Mouse (Mus musculus) right cerebral cortex, postnatal 4 days (tissue): ENCODE data around the gene Sipa1l1.
A peak's percentile ranks its signal among the peaks of the same experiment; 100 is the strongest.

ENCODE experiments used
- DNase-seq: peaks from one replicate; pipeline ENCODE4 v3.0.0-alpha.2; 2022

Sipa1l1 gene

DNA sequence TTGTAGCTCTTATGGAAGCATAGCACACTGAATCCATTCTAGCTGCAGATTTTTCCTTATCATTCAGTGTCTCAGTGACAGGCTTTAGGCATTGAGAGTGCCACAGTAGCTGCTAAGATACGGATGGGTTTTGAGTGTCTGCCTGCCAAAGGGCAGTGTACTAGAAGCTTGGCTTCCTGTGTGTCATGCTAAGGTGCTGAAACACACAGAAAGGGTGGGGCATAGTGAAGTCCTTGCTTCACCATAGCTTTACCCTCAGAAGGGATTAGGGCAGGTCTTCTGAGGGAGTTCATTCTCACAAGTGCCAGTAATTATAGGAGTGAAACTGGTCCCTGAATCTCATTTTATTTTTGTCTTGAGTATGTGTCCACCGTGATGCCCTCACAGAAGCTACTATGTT, 82.2 kb downstream of the Sipa1l1 start:
- no peak for DNase-seq

GRCm38 (mm10) chr12:82254076-82254475, 85.0 kb downstream of the Sipa1l1 start:
- peak; percentile 7 for DNase-seq

DNA sequence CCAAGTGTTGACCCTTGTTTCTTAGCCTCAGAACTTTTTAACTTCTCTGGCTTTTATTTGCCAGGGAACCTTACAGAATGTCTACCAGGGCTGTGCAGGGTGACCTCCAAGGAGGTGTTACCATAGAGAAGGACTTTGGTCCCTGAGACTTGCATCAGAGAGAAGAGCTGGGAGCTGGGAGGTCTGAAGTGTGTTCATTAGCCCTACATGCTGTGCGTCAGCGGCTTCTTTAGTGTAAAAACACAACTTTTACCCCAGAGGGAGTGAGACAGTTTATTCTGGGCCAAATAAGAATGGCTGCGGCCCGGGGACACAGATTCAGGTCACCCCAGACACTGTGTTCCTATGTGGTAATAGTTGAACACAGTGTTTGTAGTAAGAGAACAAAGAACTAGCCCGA, 86.9 kb downstream of the Sipa1l1 start:
- DNase-seq: no peak

GRCm38 (mm10) chr12:82256921-82257500, 87.9 kb downstream of the Sipa1l1 start:
- no peak for DNase-seq

- no peak for DNase-seq
Measured at GRCm38 (mm10) chr12:82257994-82258785, 89.1 kb downstream of the Sipa1l1 start.

DNA sequence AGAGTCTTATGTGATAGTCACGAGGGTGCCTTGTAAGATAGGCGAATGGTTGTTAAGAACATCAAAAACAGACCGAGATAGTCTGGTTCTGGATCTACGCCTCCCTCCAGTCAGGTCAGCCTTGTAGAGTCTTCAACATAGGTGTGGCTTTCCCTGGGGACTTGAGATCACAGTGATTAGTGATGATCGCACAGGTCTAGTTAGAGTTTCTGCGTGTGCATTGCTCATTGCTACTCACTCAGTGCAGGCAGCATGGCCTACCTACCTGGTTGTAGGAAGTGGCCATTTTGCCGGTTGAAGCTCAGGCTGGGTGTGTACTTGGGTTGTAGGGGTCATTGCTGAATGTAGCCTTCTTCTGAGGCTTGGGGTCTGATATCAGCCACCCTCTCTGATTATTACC, 94.3 kb downstream of the Sipa1l1 start:
- DNase-seq: no peak

GRCm38 (mm10) chr12:82264083-82264851, 95.1 kb downstream of the Sipa1l1 start:
- DNase-seq: no peak

DNA sequence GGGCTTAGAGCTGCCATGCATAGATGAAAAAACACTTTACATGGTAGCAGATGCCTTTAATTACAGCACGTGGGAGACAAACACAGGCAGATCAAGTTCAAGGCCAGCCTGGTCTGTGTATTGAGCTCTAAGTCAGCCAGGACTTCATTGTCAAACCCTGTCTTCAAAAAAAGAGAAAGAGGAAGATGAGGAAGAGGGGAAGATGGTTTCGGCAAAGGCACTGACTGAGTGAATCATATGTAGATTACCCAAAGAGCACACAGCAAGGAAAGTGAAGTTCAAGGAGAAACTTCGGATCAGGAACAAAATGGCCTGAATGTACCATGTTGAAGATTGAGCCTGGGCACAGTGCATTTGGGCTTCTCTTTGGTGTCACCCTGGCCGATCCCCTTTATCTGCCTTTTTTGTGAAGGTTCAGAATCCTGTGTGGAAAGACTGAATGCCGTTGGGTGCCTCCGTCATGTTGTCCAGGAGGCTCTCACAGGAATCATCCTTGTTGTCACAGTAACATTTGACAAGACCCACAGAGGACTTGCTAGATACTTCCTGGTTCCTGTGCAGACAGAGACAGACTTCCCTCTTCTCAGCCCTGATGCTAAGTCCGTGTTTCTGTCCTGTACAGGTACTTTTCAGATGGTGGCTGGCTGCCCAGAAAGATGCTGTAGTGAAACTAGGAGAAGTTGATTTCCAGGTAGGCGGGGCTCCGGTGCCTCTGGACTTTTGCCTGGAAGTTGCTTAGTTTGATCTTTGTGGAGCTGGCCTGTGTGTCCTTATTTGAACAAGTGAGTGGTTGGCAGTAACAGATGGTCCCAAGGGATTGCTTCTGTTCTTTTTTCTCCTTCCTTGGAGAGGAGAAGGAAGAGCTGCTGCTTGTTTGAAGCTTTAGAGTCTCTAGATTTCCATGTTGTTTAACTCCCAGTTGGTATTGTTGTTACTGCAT, 96.5 kb downstream of the Sipa1l1 start:
- no peak for DNase-seq

GRCm38 (mm10) chr12:82271447-82271846, 102.3 kb downstream of the Sipa1l1 start:
- DNase-seq: no peak

DNA sequence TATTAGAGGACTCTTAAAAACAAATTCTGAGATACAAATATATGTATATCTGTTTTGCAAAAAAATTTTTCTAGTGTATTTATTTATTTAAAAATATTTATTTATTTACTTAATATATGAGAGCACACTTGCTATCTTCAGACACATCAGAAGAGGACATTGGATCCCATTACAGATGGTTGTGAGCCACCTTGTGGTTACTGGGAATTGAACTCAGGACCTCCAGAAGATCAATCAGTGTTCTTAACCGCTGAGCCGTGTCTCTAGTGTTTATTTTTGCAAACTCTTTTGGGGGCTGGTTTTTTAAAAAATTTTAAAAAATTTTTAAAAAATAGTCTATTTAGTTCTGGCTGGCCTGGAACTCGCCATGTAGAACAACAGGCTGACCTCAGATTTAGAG, 104.4 kb downstream of the Sipa1l1 start:
- no peak for DNase-seq

GRCm38 (mm10) chr12:82274576-82274975, 105.5 kb downstream of the Sipa1l1 start:
- no peak for DNase-seq

DNA sequence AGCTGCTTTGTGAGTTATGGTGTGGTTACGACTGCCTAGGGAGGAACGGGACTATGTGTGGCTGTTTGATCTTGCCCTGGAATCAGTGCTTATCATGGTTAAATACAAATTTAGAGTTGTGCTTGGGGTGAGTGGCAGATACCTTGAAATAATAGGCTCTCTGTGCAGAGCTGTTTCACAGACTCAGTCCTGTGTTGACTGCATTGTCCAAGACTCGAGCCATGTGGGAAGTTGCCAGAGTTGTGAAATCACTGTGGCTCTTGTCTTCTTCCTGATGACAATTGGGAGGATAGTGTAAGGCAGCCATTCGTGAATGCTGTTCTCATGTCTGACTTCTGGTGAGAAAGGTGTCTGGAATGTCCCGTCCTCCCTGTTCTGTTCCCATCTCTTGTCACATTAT, 106.6 kb downstream of the Sipa1l1 start:
- no peak for DNase-seq

DNA sequence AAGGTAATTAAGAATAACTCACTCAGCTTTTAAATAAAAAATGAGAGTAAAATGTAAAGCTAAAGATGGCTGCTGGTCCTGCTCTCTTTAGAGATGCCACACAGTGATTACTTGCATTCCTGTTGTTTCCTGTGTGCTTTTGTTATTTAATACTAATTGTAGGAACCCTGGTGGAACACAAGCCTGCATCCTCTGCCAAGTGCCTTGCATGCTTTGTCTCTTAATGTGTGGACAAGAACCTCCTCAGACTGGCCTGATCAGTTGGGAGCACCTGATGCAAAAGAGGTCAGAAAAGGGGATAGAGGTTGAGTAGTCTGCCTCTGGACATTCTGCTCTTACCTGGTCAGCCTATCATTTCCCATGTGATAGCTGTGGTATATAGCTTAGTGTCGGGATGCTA, 107.5 kb downstream of the Sipa1l1 start:
- no peak for DNase-seq

GRCm38 (mm10) chr12:82284617-82285016, 115.5 kb downstream of the Sipa1l1 start:
- DNase-seq: no peak

- no peak for DNase-seq
Measured at GRCm38 (mm10) chr12:82285018-82285417, 115.9 kb downstream of the Sipa1l1 start.

DNA sequence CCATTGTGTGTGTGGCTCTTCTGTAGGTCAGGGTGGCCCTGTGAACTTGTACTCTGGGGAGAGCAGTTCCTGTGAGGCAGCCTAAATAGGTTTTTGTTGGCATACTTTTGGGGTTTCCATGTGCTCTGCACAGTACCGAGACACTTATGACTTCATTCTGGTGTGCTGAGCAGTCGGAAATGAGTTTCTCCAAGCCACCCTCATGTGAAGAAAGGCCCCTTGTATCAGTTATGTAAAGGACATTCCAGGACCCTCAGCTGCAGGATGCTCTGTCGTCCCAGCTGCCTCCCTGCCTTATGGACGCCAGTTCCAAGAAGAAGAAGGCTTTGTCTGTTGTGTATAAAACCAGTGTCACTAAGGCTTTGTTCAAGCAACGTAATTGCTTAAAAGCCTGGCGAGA, 116.9 kb downstream of the Sipa1l1 start:
- DNase-seq: no peak

- DNase-seq: no peak
Measured at GRCm38 (mm10) chr12:82286804-82287203, 117.7 kb downstream of the Sipa1l1 start.

GRCm38 (mm10) chr12:82293545-82294247, 124.6 kb downstream of the Sipa1l1 start:
- DNase-seq: no peak

- DNase-seq: no peak
Measured at GRCm38 (mm10) chr12:82294906-82295887, 126.1 kb downstream of the Sipa1l1 start.

GRCm38 (mm10) chr12:82296276-82296675, 127.2 kb downstream of the Sipa1l1 start:
- no peak for DNase-seq

GRCm38 (mm10) chr12:82297196-82297595, 128.1 kb downstream of the Sipa1l1 start:
- DNase-seq: no peak
